Mouse (Mus musculus): ENCODE measurements around the gene Lipt2. TPM values are rescaled to one million over a fixed set of nuclear protein-coding genes. Genes with fewer than 3 reads are reported as not detected.

The Lipt2 gene
- polyA plus RNA-seq, 1 experiment from 2014 or later: 23.0 TPM

DNA sequence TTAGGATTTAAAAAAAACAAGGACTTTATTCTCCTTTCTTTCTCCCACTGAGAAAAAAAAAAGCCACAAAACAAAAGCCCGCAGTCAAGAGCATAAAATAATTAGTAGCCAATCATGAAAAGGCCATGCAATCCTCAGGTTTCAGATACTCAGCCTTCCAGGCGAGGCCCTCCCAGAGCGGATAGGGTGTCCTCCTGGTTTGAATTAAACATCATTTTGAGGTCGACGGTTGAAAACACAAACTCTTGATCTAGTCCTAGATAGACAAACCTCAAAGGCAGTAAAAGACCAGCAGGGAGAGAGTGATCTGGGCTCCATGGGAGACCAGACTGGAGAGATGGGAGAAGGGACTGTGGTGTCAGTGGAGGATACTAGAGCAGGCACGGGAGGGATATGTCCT, 45.8 kb downstream of the Lipt2 start:
- WGBS: 73% methylated on average over 6 of the region's 6 CpGs
- Histone ChIP-seq H3K4me2 (replicated peaks) (no peak overlapping the region), H3K27ac (no peak overlapping the region), H3K9ac (no peak overlapping the region), H3K36me3 (no peaks in the 10 kb centered on the region), H3K9me3 (no peaks in the 10 kb centered on the region), H3K4me1 (replicated peaks) (no peaks in the 10 kb centered on the region), H3K27me3 (replicated peaks) (no peaks in the 10 kb centered on the region), H3K4me3 (replicated peaks) (no peak overlapping the region)
- ATAC-seq: no peak

GRCm38 (mm10) chr7:100206144-100206543, 47.1 kb downstream of the Lipt2 start:
- WGBS: 82% methylated on average over 2 of the region's 2 CpGs
- H3K4me2 ChIP-seq (replicated peaks): no peak overlapping the region
- no peaks in the 10 kb centered on the region for H3K4me1 ChIP-seq (replicated peaks)
- no peak overlapping the region for H3K4me3 ChIP-seq (replicated peaks)
- no peak overlapping the region for H3K9ac ChIP-seq
- H3K27ac ChIP-seq: no peak overlapping the region
- no peaks in the 10 kb centered on the region for H3K27me3 ChIP-seq (replicated peaks)
- H3K36me3 ChIP-seq: no peaks in the 10 kb centered on the region
- no peak for ATAC-seq
- H3K9me3 ChIP-seq: no peaks in the 10 kb centered on the region

DNA sequence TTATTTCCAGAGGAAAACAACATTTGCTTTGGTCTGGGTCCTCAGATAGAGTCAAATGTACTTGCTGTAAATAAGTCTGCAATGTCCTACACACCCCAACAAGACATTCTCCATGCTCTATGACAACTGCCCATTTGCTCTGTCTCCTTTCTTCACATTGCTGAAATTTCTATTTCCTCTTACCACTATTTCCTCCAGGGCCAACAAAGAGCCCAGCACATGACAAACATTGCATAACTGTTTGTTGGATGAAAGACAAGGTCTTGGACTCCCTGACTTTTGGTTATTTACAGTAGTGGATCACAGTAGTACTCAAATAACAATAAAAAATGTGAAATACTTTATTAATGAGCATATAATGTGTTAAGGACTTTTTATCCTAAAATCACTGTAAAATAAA, 48.8 kb downstream of the Lipt2 start:
- Histone ChIP-seq H3K4me1 (replicated peaks) (no peaks in the 10 kb centered on the region), H3K27me3 (replicated peaks) (no peaks in the 10 kb centered on the region), H3K9ac (no peak overlapping the region), H3K27ac (no peak overlapping the region), H3K4me2 (replicated peaks) (no peak overlapping the region), H3K36me3 (no peaks in the 10 kb centered on the region), H3K4me3 (replicated peaks) (no peak overlapping the region), H3K9me3 (no peaks in the 10 kb centered on the region)
- no peak for ATAC-seq

Other genes with a start within 250 kb of the Lipt2 start
- 3.5 and 3.9 TPM in 2 replicates for gene Rnf169, start 178.8 kb upstream of the Lipt2 start, polyA plus RNA-seq (2015; fragmentation: Nextera tagmentation; extraction: Ambion mirVana)
- gene Chrdl2, start 153.1 kb upstream of the Lipt2 start, polyA plus RNA-seq (2015; fragmentation: Nextera tagmentation; extraction: Ambion mirVana): 0.69 and 0.72 TPM in 2 replicates
- gene Pold3, start 37.7 kb upstream of the Lipt2 start, polyA plus RNA-seq (2015; fragmentation: Nextera tagmentation; extraction: Ambion mirVana): 52.6 and 54.7 TPM in 2 replicates
- 58.7 and 63.1 TPM in 2 replicates for gene Kcne3, start 17.2 kb downstream of the Lipt2 start, polyA plus RNA-seq (2015; fragmentation: Nextera tagmentation; extraction: Ambion mirVana)
- 2.3 and 2.4 TPM in 2 replicates for gene Pgm2l1, start 68.1 kb downstream of the Lipt2 start, polyA plus RNA-seq (2015; fragmentation: Nextera tagmentation; extraction: Ambion mirVana)
- gene P4ha3, start 126.2 kb downstream of the Lipt2 start, polyA plus RNA-seq (2015; fragmentation: Nextera tagmentation; extraction: Ambion mirVana): 4.6 and 5.8 TPM in 2 replicates
- gene C2cd3, start 213.0 kb downstream of the Lipt2 start, polyA plus RNA-seq (2015; fragmentation: Nextera tagmentation; extraction: Ambion mirVana): 13.3 and 15.5 TPM in 2 replicates
- gene Ppme1, start 213.0 kb downstream of the Lipt2 start, polyA plus RNA-seq (2015; fragmentation: Nextera tagmentation; extraction: Ambion mirVana): 50.6 and 51.3 TPM in 2 replicates

Measured in intestine, embryonic 15.5 days (tissue).